Mouse (Mus musculus): ENCODE data around the gene Wscd1.

GRCm38 (mm10) chr11:71779642-71780041 is 29.9 kb downstream of the Wscd1 start:
- TF ChIP-seq CTCF (IDR thresholded peaks at IDR 0.05; ENCODE audit: extremely low read depth, insufficient read length, insufficient replicate concordance, low read depth, low read length) (no peak), POLR2A (IDR thresholded peaks at IDR 0.05; ENCODE audit: low read depth, low read length) (no peak)
